Mouse (Mus musculus) stomach, postnatal 0 days (tissue): ENCODE measurements around the gene Klf12.

Experiments used
- CTCF ChIP-seq: IDR thresholded peaks from 2 replicates; pipeline ENCODE4 v1.5.1; 2016; ENCODE audit warnings: antibody characterized with exemption, low read depth, mild to moderate bottlenecking, moderate library complexity
- EP300 ChIP-seq: optimal IDR thresholded peaks from 2 replicates; pipeline ENCODE3; 2016; ENCODE audit warnings: antibody characterized with exemption

GRCm38 (mm10) chr14:100111735-100112134 lies 172.7 kb downstream of the Klf12 start:
- TF ChIP-seq CTCF (no peak), EP300 (no peak)
